Mouse (Mus musculus) MEL (cell line): Measurements from ENCODE around the gene Ak5. TPM values are rescaled to one million over a fixed set of nuclear protein-coding genes. Genes with fewer than 3 reads are reported as not detected.

Experiments
- DNase-seq: peaks from one replicate; pipeline ENCODE4 v3.0.0; 2011; ENCODE audit warnings: low read depth, low spot score
- H3K27ac ChIP-seq: 2 replicates; pipeline ENCODE4 v1.5.1; 2012; ENCODE audit warnings: low read depth, mild to moderate bottlenecking, control low read depth, low read length, moderate library complexity; ENCODE audit not compliant: control insufficient read depth
- H3K27me3 ChIP-seq, 2 experiments: fragments of 150-350 bp in 1 of 2; sonication (generic) in 1 of 2; 2 replicates each; pipeline ENCODE4 v1.6.1; 2012; ENCODE audit warnings: low read length in 2 of 2, mild to moderate bottlenecking in 2 of 2, improper control_type of control experiment in 1 of 2, moderate library complexity in 1 of 2; ENCODE audit not compliant: insufficient read depth in 2 of 2, control insufficient read depth in 1 of 2
- H3K36me3 ChIP-seq, 2 experiments: 2 replicates each; pipeline ENCODE4 v1.6.1; 2012 to 2014; ENCODE audit warnings: low read length in 2 of 2, improper control_type of control experiment in 1 of 2, inconsistent platforms in 1 of 2, mild to moderate bottlenecking in 1 of 2; ENCODE audit not compliant: insufficient read depth in 2 of 2, control insufficient read depth in 1 of 2
- H3K4me1 ChIP-seq, 2 experiments: fragments of 150-350 bp in 1 of 2; sonication (generic) in 1 of 2; 2 replicates each; pipeline ENCODE4 v1.6.1; 2012; ENCODE audit warnings: low read length in 2 of 2, improper control_type of control experiment in 1 of 2, mild to moderate bottlenecking in 1 of 2; ENCODE audit not compliant: insufficient read depth in 2 of 2, control insufficient read depth in 1 of 2
- H3K4me3 ChIP-seq, 2 experiments: fragments of 150-350 bp in 1 of 2; sonication (generic) in 1 of 2; 2 replicates each; pipeline ENCODE4 v1.5.1; 2012; ENCODE audit warnings: low read depth in 2 of 2, low read length in 2 of 2, mild to moderate bottlenecking in 2 of 2, moderate library complexity in 2 of 2, control low read depth in 1 of 2, improper control_type of control experiment in 1 of 2; ENCODE audit not compliant: control insufficient read depth in 1 of 2, insufficient read depth in 1 of 2
- H3K79me2 ChIP-seq: 2 replicates; pipeline ENCODE4 v1.6.1; 2012; ENCODE audit warnings: mild to moderate bottlenecking, low read length, moderate library complexity; ENCODE audit not compliant: control insufficient read depth, poor library complexity, insufficient read depth
- H3K9ac ChIP-seq: 2 replicates; pipeline ENCODE4 v1.6.1; 2012; ENCODE audit warnings: low read depth, mild to moderate bottlenecking, control low read depth, low read length, moderate library complexity; ENCODE audit not compliant: control insufficient read depth, poor library complexity, severe bottlenecking
- H3K9me3 ChIP-seq: fragments of 150-350 bp; sonication (generic); replicated peaks from 2 replicates; pipeline ENCODE4 v1.6.1; 2012; ENCODE audit warnings: mild to moderate bottlenecking, low read length, improper control_type of control experiment, moderate library complexity; ENCODE audit not compliant: insufficient read depth
- BHLHE40 ChIP-seq: IDR thresholded peaks from 2 replicates; pipeline ENCODE4 v1.6.1; 2012; ENCODE audit warnings: low read depth, mild to moderate bottlenecking, inconsistent platforms, low read length, improper control_type of control experiment, borderline replicate concordance
- CHD1 ChIP-seq: IDR thresholded peaks from 2 replicates; pipeline ENCODE4 v1.6.1; 2012; ENCODE audit warnings: low read depth, mild to moderate bottlenecking, inconsistent platforms, low read length, improper control_type of control experiment
- CHD2 ChIP-seq: IDR thresholded peaks from 2 replicates; pipeline ENCODE4 v1.6.1; 2011; ENCODE audit warnings: low read length, improper control_type of control experiment
- CTCF ChIP-seq, 3 experiments: IDR thresholded peaks in 2 of 3; conservative IDR thresholded peaks in 1 of 3; 2 replicates each; pipeline ENCODE4 v1.5.1; 2011 to 2012; ENCODE audit warnings: low read length in 3 of 3, low read depth in 2 of 3, mild to moderate bottlenecking in 2 of 3, improper control_type of control experiment in 1 of 3, inconsistent platforms in 1 of 3, mixed read lengths in 1 of 3, moderate library complexity in 1 of 3; ENCODE audit not compliant: control insufficient read depth in 1 of 3, insufficient read depth in 1 of 3, poor library complexity in 1 of 3, severe bottlenecking in 1 of 3
- ELF1 ChIP-seq: IDR thresholded peaks from 2 replicates; pipeline ENCODE4 v1.6.1; 2014; ENCODE audit warnings: low read depth, mild to moderate bottlenecking, inconsistent platforms, low read length, improper control_type of control experiment, moderate library complexity
- ETS1 ChIP-seq: IDR thresholded peaks from 2 replicates; pipeline ENCODE4 v1.6.1; 2012; ENCODE audit warnings: low read depth, mild to moderate bottlenecking, inconsistent platforms, low read length, improper control_type of control experiment, moderate library complexity
- GABPA ChIP-seq: IDR thresholded peaks from 2 replicates; pipeline ENCODE4 v1.6.1; 2012; ENCODE audit warnings: low read depth, mild to moderate bottlenecking, inconsistent platforms, low read length, improper control_type of control experiment, moderate library complexity
- GATA1 ChIP-seq: IDR thresholded peaks from 2 replicates; pipeline ENCODE4 v1.6.1; 2011; ENCODE audit warnings: low read depth, low read length, improper control_type of control experiment
- KAT2A ChIP-seq: conservative IDR thresholded peaks from 2 replicates; pipeline ENCODE4 v1.6.1; 2012; ENCODE audit warnings: low read depth, low read length, improper control_type of control experiment, inconsistent platforms
- MAFK ChIP-seq: IDR thresholded peaks from 2 replicates; pipeline ENCODE4 v1.6.1; 2011; ENCODE audit warnings: low read depth, mild to moderate bottlenecking, low read length, improper control_type of control experiment, borderline replicate concordance
- MAX ChIP-seq: IDR thresholded peaks from 2 replicates; pipeline ENCODE4 v1.6.1; 2011; ENCODE audit warnings: low read length, improper control_type of control experiment
- MXI1 ChIP-seq: IDR thresholded peaks from 2 replicates; pipeline ENCODE4 v1.6.1; 2011; ENCODE audit warnings: mild to moderate bottlenecking, low read depth, low read length, improper control_type of control experiment
- MYB ChIP-seq: IDR thresholded peaks from 2 replicates; pipeline ENCODE4 v1.6.1; 2011; ENCODE audit warnings: mild to moderate bottlenecking, low read depth, low read length, improper control_type of control experiment
- MYC ChIP-seq: IDR thresholded peaks from 2 replicates; pipeline ENCODE4 v1.6.1; 2011; ENCODE audit warnings: low read depth, mild to moderate bottlenecking, low read length, improper control_type of control experiment, moderate library complexity
- NELFE ChIP-seq: IDR thresholded peaks from 2 replicates; pipeline ENCODE4 v1.6.1; 2011; ENCODE audit warnings: low read depth, low read length, improper control_type of control experiment
- POLR2A ChIP-seq, 2 experiments: IDR thresholded peaks; 2 replicates each; pipeline ENCODE4 v1.6.1; 2011 to 2012; ENCODE audit warnings: low read length in 2 of 2, mild to moderate bottlenecking in 2 of 2, control low read depth in 1 of 2, improper control_type of control experiment in 1 of 2, low read depth in 1 of 2, moderate library complexity in 1 of 2; ENCODE audit not compliant: control insufficient read depth in 1 of 2, insufficient read depth in 1 of 2, poor library complexity in 1 of 2
- POLR2AphosphoS2 ChIP-seq: IDR thresholded peaks from 2 replicates; pipeline ENCODE4 v1.6.1; 2011; ENCODE audit warnings: low read length, improper control_type of control experiment
- POLR2AphosphoS5 ChIP-seq: IDR thresholded peaks from 2 replicates; pipeline ENCODE4 v1.6.1; 2012; ENCODE audit warnings: low read depth, borderline replicate concordance, mild to moderate bottlenecking, inconsistent platforms, low read length, moderate library complexity, mixed read lengths
- RAD21 ChIP-seq: IDR thresholded peaks from 2 replicates; pipeline ENCODE4 v1.6.1; 2011; ENCODE audit warnings: mild to moderate bottlenecking, low read depth, low read length, improper control_type of control experiment
- TBP ChIP-seq: IDR thresholded peaks from 2 replicates; pipeline ENCODE4 v1.8.0; 2011; ENCODE audit warnings: low read depth, low read length, improper control_type of control experiment
- TCF12 ChIP-seq: IDR thresholded peaks from 2 replicates; pipeline ENCODE4 v1.6.1; 2014; ENCODE audit warnings: low read depth, mild to moderate bottlenecking, inconsistent platforms, low read length, improper control_type of control experiment, moderate library complexity
- USF1 ChIP-seq: IDR thresholded peaks from 2 replicates; pipeline ENCODE4 v1.6.1; 2014; ENCODE audit warnings: low read depth, mild to moderate bottlenecking, inconsistent platforms, low read length, improper control_type of control experiment, moderate library complexity
- USF2 ChIP-seq, 2 experiments: IDR thresholded peaks; 2 replicates each; pipeline ENCODE4 v1.6.1; 2011 to 2012; ENCODE audit warnings: improper control_type of control experiment in 2 of 2, low read length in 2 of 2, borderline replicate concordance in 1 of 2, inconsistent platforms in 1 of 2, low read depth in 1 of 2, mild to moderate bottlenecking in 1 of 2; ENCODE audit not compliant: insufficient read depth in 1 of 2
- ZC3H11A ChIP-seq: IDR thresholded peaks from 2 replicates; pipeline ENCODE4 v1.6.1; 2012; ENCODE audit warnings: low read depth, mild to moderate bottlenecking, inconsistent platforms, low read length, improper control_type of control experiment
- ZMIZ1 ChIP-seq: IDR thresholded peaks from 2 replicates; pipeline ENCODE4 v1.6.1; 2012; ENCODE audit warnings: low read depth, mild to moderate bottlenecking, inconsistent platforms, low read length, improper control_type of control experiment, moderate library complexity
- ZNF384 ChIP-seq: IDR thresholded peaks from 2 replicates; pipeline ENCODE4 v1.6.1; 2012; ENCODE audit warnings: low read depth, mild to moderate bottlenecking, inconsistent platforms, low read length, improper control_type of control experiment
- polyA plus RNA-seq, 2 experiments: library from polyadenylated mRNA; stranded (reverse) in 1 of 2; unstranded in 1 of 2; fragments of >175 nt in 1 of 2; fragments of >200 nt in 1 of 2; gene quantifications; 2 replicates each; pipeline versions ENCODE4 v1.2.1 to v1.2.4; 2012; ENCODE audit warnings: low replicate concordance in 2 of 2, low read depth in 1 of 2; ENCODE audit not compliant: insufficient read length in 2 of 2, insufficient read depth in 1 of 2, missing spikeins in 1 of 2
- total RNA-seq: library from RNA; depleted of rRNA; stranded (reverse); fragments of 300-350 nt; gene quantifications from 2 replicates; pipeline ENCODE4 v1.2.3, GENCODE M21; 2012

The Ak5 gene
- total and polyA plus RNA-seq, 3 experiments = 0.06 to 0.31 TPM; not detected in 1

- Histone ChIP-seq H3K9ac (no peak overlapping the region), H3K4me3 (no peak overlapping the region), H3K27me3 (no peaks in the 10 kb centered on the region), H3K9me3 (no peaks in the 10 kb centered on the region), H3K4me1 (peaks cover 21 to 30% of the 10 kb centered on the region in 2 experiments), H3K79me2 (no peaks in the 10 kb centered on the region), H3K27ac (no peak overlapping the region), H3K36me3 (peaks cover 0 to 21% of the 10 kb centered on the region in 2 experiments; a peak in 2 of 4 replicates)
- TF ChIP-seq NELFE (no peak), MXI1 (no peak), POLR2AphosphoS2 (no peak), CHD1 (no peak), ZNF384 (no peak), TCF12 (no peak), MYC (0 out of 2 replicates have a peak, but pooled peaks have one; percentile 22), MYB (no peak), ZC3H11A (no peak), ETS1 (no peak), RAD21 (no peak), TBP (no peak), CTCF (IDR thresholded peaks at IDR 0.05 in 2 of 3, conservative IDR thresholded peaks at IDR 0.05 in 1 of 3; ENCODE audit: control insufficient read depth in 1 of 3, insufficient read depth in 1 of 3, low read depth in 2 of 3, low read length in 3 of 3, poor library complexity in 1 of 3, severe bottlenecking in 1 of 3) (no peak), POLR2AphosphoS5 (no peak), CHD2 (no peak), KAT2A (no peak), MAFK (no peak), GABPA (no peak), MAX (peak; percentile 77), GATA1 (no peak), POLR2A (IDR thresholded peaks at IDR 0.05; ENCODE audit: control insufficient read depth in 1 of 2, insufficient read depth in 1 of 2, low read depth in 1 of 2, low read length in 2 of 2, poor library complexity in 1 of 2) (no peak), USF2 (IDR thresholded peaks at IDR 0.05; ENCODE audit: borderline replicate concordance in 1 of 2, insufficient read depth in 1 of 2, low read depth in 1 of 2, low read length in 2 of 2) (no peak), USF1 (peak; percentile 57; the same call in 1 of the 2 replicates), ELF1 (no peak), BHLHE40 (no peak), ZMIZ1 (no peak)
- peak; percentile 23 for DNase-seq
These were observed 137.8 kb downstream of the Ak5 start for GRCm38 (mm10) chr3:152530344-152530743.
